Mouse (Mus musculus) limb, embryonic 13.5 days (tissue): ENCODE measurements at regions not wholly inside any gene's neighbourhood (a gene's known extent, or its start where the extent isn't known, plus 50 kb on each side); places are given as distances from the start of the nearest gene placed in this dataset.

Experiments used
- ATAC-seq: fragments of 200-750 bp; cut with Nextera tagmentation; 2 replicates; pipeline ENCODE4 v1.8.0; 2017; ENCODE audit warnings: low read depth, moderate number of reproducible peaks, moderate TSS enrichment; ENCODE audit not compliant: low FRiP score
- H3K27ac ChIP-seq: fragments of 300-500 bp; sonication (generic); 2 replicates; pipeline ENCODE4 v1.5.1; 2015; ENCODE audit warnings: inconsistent platforms, mild to moderate bottlenecking, moderate library complexity
- H3K27me3 ChIP-seq: fragments of 300-500 bp; sonication (generic); 2 replicates; pipeline ENCODE4 v1.6.1; 2015; ENCODE audit warnings: mild to moderate bottlenecking, inconsistent platforms
- H3K36me3 ChIP-seq: fragments of 300-500 bp; sonication (generic); 2 replicates; pipeline ENCODE4 v1.6.1; 2015; ENCODE audit warnings: inconsistent platforms, mild to moderate bottlenecking, moderate library complexity
- H3K4me1 ChIP-seq: fragments of 300-500 bp; sonication (generic); 2 replicates; pipeline ENCODE4 v1.6.1; 2015; ENCODE audit warnings: inconsistent platforms
- H3K4me2 ChIP-seq: fragments of 300-500 bp; sonication (generic); replicated peaks from 2 replicates; pipeline ENCODE4 v1.6.1; 2015; ENCODE audit warnings: inconsistent platforms, mild to moderate bottlenecking, moderate library complexity
- H3K4me3 ChIP-seq: fragments of 300-500 bp; sonication (generic); 2 replicates; pipeline ENCODE4 v1.5.1; 2015; ENCODE audit warnings: moderate library complexity, mild to moderate bottlenecking, inconsistent platforms
- H3K9ac ChIP-seq: fragments of 300-500 bp; sonication (generic); 2 replicates; pipeline ENCODE4 v1.6.1; 2015; ENCODE audit warnings: mild to moderate bottlenecking, inconsistent platforms
- H3K9me3 ChIP-seq: fragments of 300-500 bp; sonication (generic); 2 replicates; pipeline ENCODE4 v1.6.1; 2016; ENCODE audit warnings: inconsistent platforms
- WGBS: fragments of 180-500 bp; shearing (Covaris S2); methylation state at CpG from one replicate; pipeline ENCODE4 v1.1.7; 2015; 5-methylcytosine and 5-hydroxymethylcytosine counted together

DNA sequence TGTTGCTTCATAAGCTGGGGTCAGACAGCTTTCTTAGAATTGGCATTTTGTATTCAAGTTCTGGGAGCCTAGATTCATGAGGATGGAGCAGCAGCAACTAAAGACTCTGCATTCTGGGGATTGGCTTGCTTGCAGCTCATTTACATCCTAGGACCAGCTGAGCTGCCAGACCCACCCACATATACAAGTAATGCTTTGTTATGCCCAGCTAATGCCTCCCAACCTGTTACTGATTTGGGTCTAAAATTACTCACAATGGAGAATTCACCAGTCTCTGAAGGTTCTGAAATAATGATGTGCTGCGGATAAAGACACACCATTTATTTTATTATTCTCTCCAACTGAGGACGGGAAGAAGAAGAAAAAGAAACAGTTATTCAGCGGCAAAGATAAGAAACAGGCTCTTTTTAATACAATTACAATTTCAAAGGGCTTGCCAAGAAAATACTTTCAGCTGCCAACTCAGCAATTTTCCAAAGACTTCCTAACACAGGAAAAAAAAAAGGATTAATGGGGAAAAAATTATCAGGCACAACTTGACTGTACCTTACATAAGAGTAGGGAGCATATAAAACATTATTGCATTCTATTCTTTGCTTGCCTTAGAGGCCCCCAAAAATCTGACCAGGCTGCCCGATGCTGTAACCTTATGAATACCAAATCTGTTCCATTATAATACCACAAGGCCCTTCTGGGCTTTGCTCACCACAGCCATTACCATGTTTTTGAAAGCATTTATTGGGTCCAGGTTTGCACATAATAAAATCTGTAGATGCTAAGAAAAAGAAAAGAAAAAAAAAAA is 134.5 kb downstream of the S1pr1 start:
- Histone ChIP-seq H3K9ac (no peak overlapping the region), H3K4me2 (no peak overlapping the region; the same call in 1 of the 2 replicates)

GRCm38 (mm10) chr3:115575371-115575770 is 139.5 kb downstream of the S1pr1 start:
- Histone ChIP-seq H3K4me2 (no peak overlapping the region), H3K36me3 (no peaks in the 10 kb centered on the region), H3K9me3 (no peaks in the 10 kb centered on the region), H3K27me3 (no peaks in the 10 kb centered on the region), H3K27ac (no peak overlapping the region), H3K9ac (no peak overlapping the region), H3K4me1 (peaks cover 8% of the 10 kb centered on the region), H3K4me3 (no peak overlapping the region)
- WGBS = 90% methylated on average over 2 of the region's 2 CpGs
- ATAC-seq = no peak

More for the DNA sequence above, 134.5 kb downstream of the S1pr1 start:
- H3K27ac ChIP-seq = no peak overlapping the region; the same call in 1 of the 2 replicates
- no peaks in the 10 kb centered on the region for H3K36me3 ChIP-seq
- H3K9me3 ChIP-seq = no peaks in the 10 kb centered on the region
- no peak overlapping the region for H3K4me3 ChIP-seq
- ATAC-seq = peak; percentile 71
- H3K27me3 ChIP-seq = no peaks in the 10 kb centered on the region
- WGBS = 26% methylated on average over 4 of the region's 4 CpGs
- peaks cover 13% of the 10 kb centered on the region for H3K4me1 ChIP-seq

DNA sequence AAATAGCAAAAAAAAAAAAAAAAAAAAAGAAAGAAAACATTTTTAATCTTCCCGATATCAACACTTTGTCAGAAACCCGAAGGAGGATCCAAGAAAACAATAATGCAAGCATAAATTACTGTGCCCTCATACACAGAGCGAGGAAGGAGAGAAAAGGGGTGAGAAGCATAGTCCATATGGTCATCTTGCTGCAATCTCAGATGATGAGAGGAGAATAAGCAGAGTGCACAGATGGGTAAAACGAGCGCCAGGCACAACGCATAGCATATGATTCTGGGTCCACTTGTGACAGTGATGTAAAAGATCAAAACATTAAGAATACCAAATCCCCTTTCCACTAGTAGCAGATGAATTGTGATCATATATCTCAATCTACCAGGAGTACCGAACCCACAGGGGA is 152.1 kb downstream of the S1pr1 start:
- Histone ChIP-seq H3K4me3 (no peak overlapping the region), H3K9me3 (no peaks in the 10 kb centered on the region), H3K4me2 (no peak overlapping the region), H3K27me3 (no peaks in the 10 kb centered on the region), H3K4me1 (no peaks in the 10 kb centered on the region), H3K27ac (no peak overlapping the region), H3K9ac (no peak overlapping the region), H3K36me3 (no peaks in the 10 kb centered on the region)
- WGBS = 86% methylated on average over 7 of the region's 7 CpGs
- no peak for ATAC-seq

- H3K36me3 ChIP-seq = no peaks in the 10 kb centered on the region
- no peaks in the 10 kb centered on the region for H3K9me3 ChIP-seq
- H3K27ac ChIP-seq = no peak overlapping the region
- peak overlapping the region; percentile 57 for H3K4me2 ChIP-seq
- H3K4me3 ChIP-seq = no peak overlapping the region
- WGBS = 43% methylated on average over 10 of the region's 10 CpGs
- H3K9ac ChIP-seq = no peak overlapping the region
- ATAC-seq = peak; percentile 46; the same call in 1 of the 2 replicates
- no peaks in the 10 kb centered on the region for H3K27me3 ChIP-seq
- H3K4me1 ChIP-seq = peaks cover 20% of the 10 kb centered on the region
These were observed 159.8 kb downstream of the S1pr1 start for GRCm38 (mm10) chr3:115554809-115555708.

GRCm38 (mm10) chr3:115553848-115554515 is 160.9 kb downstream of the S1pr1 start:
- 12% methylated on average over 10 of the region's 10 CpGs for WGBS
- no peak overlapping the region; the same call in 1 of the 2 replicates for H3K27ac ChIP-seq
- H3K4me1 ChIP-seq = peaks cover 20% of the 10 kb centered on the region
- H3K36me3 ChIP-seq = no peaks in the 10 kb centered on the region
- peak overlapping the region; percentile 57 for H3K4me2 ChIP-seq
- H3K9me3 ChIP-seq = no peaks in the 10 kb centered on the region
- H3K27me3 ChIP-seq = no peaks in the 10 kb centered on the region
- ATAC-seq = peak; percentile 81
- H3K4me3 ChIP-seq = peak overlapping the region; percentile 21; the same call in 1 of the 2 replicates
- H3K9ac ChIP-seq = no peak overlapping the region

DNA sequence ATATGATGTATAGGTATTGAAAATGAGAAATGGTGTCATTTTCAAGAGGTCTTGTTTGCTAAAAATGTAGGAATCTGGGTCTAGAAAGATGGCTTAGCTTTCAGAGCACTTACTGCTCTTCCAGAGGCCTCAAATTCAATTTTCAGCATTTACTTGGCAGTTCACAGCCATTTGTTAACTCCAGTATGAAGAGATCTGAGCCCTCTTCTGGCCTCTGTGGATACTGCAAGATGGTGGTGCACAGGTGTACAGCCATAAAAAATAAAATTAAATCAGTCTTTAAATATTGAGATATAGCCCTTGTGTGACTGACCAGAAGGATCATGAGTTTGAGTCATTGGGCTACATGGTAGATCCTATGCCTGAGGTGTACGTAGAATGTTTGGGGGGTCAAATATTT is 173.1 kb downstream of the S1pr1 start:
- no peaks in the 10 kb centered on the region for H3K9me3 ChIP-seq
- H3K36me3 ChIP-seq = no peaks in the 10 kb centered on the region
- H3K4me1 ChIP-seq = no peaks in the 10 kb centered on the region
- H3K4me3 ChIP-seq = no peak overlapping the region
- 88% methylated on average over 1 of the region's 1 CpGs for WGBS
- H3K4me2 ChIP-seq = no peak overlapping the region
- H3K27me3 ChIP-seq = no peaks in the 10 kb centered on the region
- ATAC-seq = no peak
- no peak overlapping the region for H3K9ac ChIP-seq
- no peak overlapping the region for H3K27ac ChIP-seq

GRCm38 (mm10) chr3:115538355-115538754 is 176.5 kb downstream of the S1pr1 start:
- ATAC-seq = no peak

GRCm38 (mm10) chr3:115532141-115532735 is 182.6 kb downstream of the S1pr1 start:
- Histone ChIP-seq H3K27me3 (no peaks in the 10 kb centered on the region), H3K9me3 (no peaks in the 10 kb centered on the region), H3K27ac (no peak overlapping the region), H3K4me3 (no peak overlapping the region), H3K4me2 (no peak overlapping the region), H3K4me1 (no peaks in the 10 kb centered on the region), H3K9ac (no peak overlapping the region), H3K36me3 (no peaks in the 10 kb centered on the region)
- ATAC-seq = peak; percentile 32; the same call in 1 of the 2 replicates
- WGBS = 79% methylated on average over 18 of the region's 18 CpGs

More at GRCm38 (mm10) chr3:115538355-115538754, 176.5 kb downstream of the S1pr1 start:
- no peak overlapping the region for H3K4me3 ChIP-seq
- no peaks in the 10 kb centered on the region for H3K36me3 ChIP-seq
- H3K9me3 ChIP-seq = no peaks in the 10 kb centered on the region
- no peak overlapping the region for H3K4me2 ChIP-seq
- no peaks in the 10 kb centered on the region for H3K27me3 ChIP-seq
- whole genome bisulfite sequencing = 80% methylated on average over 6 of the region's 6 CpGs
- H3K4me1 ChIP-seq = no peaks in the 10 kb centered on the region
- no peak overlapping the region for H3K9ac ChIP-seq
- no peak overlapping the region for H3K27ac ChIP-seq

DNA sequence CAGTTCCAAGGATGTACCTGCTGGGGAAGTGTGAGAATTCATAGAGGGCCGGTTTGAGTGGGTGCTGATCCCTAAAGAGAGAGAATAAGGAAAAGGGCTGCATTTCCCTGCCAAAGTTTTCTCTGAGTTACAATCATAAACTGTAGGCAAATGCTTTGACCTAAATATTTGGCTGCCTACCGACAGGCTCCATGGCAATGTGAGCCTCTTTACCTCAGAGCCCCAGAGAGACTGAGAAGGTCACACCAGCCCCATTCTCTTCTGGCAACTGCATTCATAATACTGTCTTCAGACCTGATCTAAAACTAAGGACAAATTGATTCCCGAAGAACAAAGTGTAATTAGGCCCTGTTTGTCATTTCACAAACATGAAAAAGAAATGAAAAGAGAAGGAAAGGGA is 184.4 kb downstream of the S1pr1 start:
- H3K4me2 ChIP-seq = no peak overlapping the region
- 76% methylated on average over 3 of the region's 3 CpGs for WGBS
- no peaks in the 10 kb centered on the region for H3K4me1 ChIP-seq
- H3K9me3 ChIP-seq = no peaks in the 10 kb centered on the region
- H3K9ac ChIP-seq = no peak overlapping the region
- H3K4me3 ChIP-seq = no peak overlapping the region
- H3K27me3 ChIP-seq = no peaks in the 10 kb centered on the region
- no peak for ATAC-seq
- H3K27ac ChIP-seq = no peak overlapping the region
- H3K36me3 ChIP-seq = no peaks in the 10 kb centered on the region

- ATAC-seq = no peak
- no peaks in the 10 kb centered on the region for H3K4me1 ChIP-seq
- H3K27me3 ChIP-seq = no peaks in the 10 kb centered on the region
- H3K27ac ChIP-seq = no peak overlapping the region
- no peak overlapping the region for H3K4me2 ChIP-seq
- H3K9me3 ChIP-seq = no peaks in the 10 kb centered on the region
- no peaks in the 10 kb centered on the region for H3K36me3 ChIP-seq
- H3K9ac ChIP-seq = no peak overlapping the region
- H3K4me3 ChIP-seq = no peak overlapping the region
- WGBS = 58% methylated on average over 4 of the region's 4 CpGs
These were observed 185.0 kb downstream of the S1pr1 start for GRCm38 (mm10) chr3:115529918-115530317.

- Histone ChIP-seq H3K9me3 (no peaks in the 10 kb centered on the region), H3K4me2 (no peak overlapping the region), H3K36me3 (no peaks in the 10 kb centered on the region), H3K9ac (no peak overlapping the region), H3K4me3 (no peak overlapping the region), H3K27me3 (no peaks in the 10 kb centered on the region), H3K27ac (no peak overlapping the region), H3K4me1 (no peaks in the 10 kb centered on the region)
- WGBS = 75% methylated on average over 2 of the region's 2 CpGs
- ATAC-seq = no peak
These were observed 191.4 kb downstream of the S1pr1 start for GRCm38 (mm10) chr3:115523515-115523914.
